Mouse (Mus musculus) bone marrow macrophage, adult 2 months (primary cell): ENCODE data around the gene Gusb. TPM values are rescaled to one million over a fixed set of nuclear protein-coding genes. Genes with fewer than 3 reads are reported as not detected.

Experiments used
- H3K27ac ChIP-seq: 2 replicates; pipeline ENCODE4 v1.5.1; 2012; ENCODE audit warnings: low read depth, low read length; ENCODE audit not compliant: insufficient read depth
- H3K4me1 ChIP-seq: 2 replicates; pipeline ENCODE4 v1.6.1; 2012; ENCODE audit warnings: low read length; ENCODE audit not compliant: control insufficient read depth, insufficient read depth
- H3K4me3 ChIP-seq: 2 replicates; pipeline ENCODE4 v1.5.1; 2012; ENCODE audit warnings: mild to moderate bottlenecking, low read length, moderate library complexity; ENCODE audit not compliant: insufficient read depth
- CTCF ChIP-seq: IDR thresholded peaks from 2 replicates; pipeline ENCODE4 v1.5.1; 2012; ENCODE audit warnings: low read depth, mild to moderate bottlenecking, low read length, moderate library complexity
- POLR2A ChIP-seq: IDR thresholded peaks from 2 replicates; pipeline ENCODE4 v1.6.1; 2012; ENCODE audit warnings: mild to moderate bottlenecking, low read depth, low read length, borderline replicate concordance
- polyA plus RNA-seq: library from polyadenylated mRNA; stranded (reverse); fragments of >200 nt; gene quantifications from 2 replicates; pipeline ENCODE4 v1.2.4, GENCODE M21; 2012; ENCODE audit not compliant: missing spikeins, insufficient read depth, insufficient read length

Gusb gene
- polyA plus RNA-seq, 1 experiment: 349 TPM

DNA sequence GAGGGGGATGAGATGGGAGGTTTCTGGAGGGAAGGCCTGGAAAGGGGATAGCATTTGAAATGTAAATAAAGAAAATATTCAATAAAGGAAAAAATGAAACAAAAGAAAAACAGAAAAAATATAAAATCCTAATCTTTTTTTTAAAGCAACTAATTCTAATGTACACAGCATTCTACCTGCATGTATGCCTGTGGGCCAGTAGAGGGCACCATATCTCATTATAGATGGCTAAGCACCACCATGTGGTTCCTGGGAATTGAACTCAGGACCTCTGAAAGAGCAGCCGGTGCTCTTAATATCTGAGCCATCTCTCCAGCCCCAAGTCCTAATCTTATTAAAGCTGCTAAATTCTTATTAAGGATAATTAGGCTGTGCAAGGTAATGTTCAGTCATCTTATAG lies 4.5 kb upstream of the Gusb start:
- TF ChIP-seq CTCF: no peak
- TF ChIP-seq POLR2A: no peak

DNA sequence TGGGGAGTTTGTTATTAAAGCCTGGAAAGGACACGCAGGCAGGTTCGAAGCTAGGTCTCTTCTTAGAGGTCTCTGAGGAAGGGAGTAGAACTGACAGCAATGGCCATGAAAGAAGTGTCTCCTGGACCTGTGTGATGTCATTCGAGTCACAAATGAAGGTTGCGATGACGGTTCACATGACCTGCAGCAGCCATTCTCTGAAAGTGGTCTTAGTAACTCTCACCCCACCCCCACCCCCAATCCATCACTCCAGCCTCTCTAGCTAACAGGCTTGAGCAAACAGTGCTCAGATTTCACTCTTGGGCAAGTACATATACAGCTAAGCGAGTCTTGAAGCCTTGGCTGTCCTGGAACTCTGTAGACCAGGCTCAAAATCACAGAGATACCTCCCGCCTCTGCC lies 380 bp upstream of the Gusb start:
- no peak overlapping the region for H3K4me3 ChIP-seq
- peak overlapping the region; percentile 91 for H3K27ac ChIP-seq
- TF ChIP-seq POLR2A: no peak
- no peak for TF ChIP-seq CTCF
- peaks cover 25% of the 10 kb centered on the region for H3K4me1 ChIP-seq

More for the DNA sequence above, 4.5 kb upstream of the Gusb start:
- Histone ChIP-seq H3K4me3 (no peak overlapping the region), H3K27ac (no peak overlapping the region), H3K4me1 (peaks cover 10% of the 10 kb centered on the region)

DNA sequence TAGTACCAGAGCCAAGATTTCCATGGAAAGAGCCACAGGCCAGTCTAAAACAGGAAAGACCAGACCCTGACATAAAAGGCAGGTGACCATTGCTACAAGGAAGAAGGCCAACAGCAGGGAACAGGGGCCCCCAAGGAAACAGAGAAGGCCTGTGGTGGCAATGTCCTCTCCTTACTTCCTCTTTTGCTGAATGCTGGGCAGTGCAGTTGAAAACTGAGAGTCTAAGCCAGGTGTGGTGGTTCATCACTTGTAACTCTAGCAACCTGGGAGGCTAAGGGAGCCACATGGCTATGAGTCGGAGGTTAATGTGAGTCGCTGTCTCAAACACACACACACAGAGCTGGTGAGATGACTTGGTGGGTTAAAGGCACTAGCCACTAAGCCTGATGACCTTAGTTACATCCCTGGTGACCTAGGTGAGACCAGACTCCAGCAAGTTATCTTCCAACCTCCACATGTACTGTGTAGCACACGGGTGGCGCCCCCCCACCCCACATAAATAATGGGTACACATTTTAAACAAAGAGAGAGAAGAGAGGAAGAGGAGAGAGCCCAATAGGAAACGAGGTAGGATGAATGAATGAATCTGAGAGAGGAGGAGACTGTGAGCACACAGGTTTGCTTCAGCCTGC lies 1.4 kb downstream of the Gusb start:
- peak overlapping the region; percentile 85 for H3K27ac ChIP-seq
- peaks cover 25% of the 10 kb centered on the region for H3K4me1 ChIP-seq
- peak overlapping the region; percentile 73 for H3K4me3 ChIP-seq
- no peak for TF ChIP-seq POLR2A

DNA sequence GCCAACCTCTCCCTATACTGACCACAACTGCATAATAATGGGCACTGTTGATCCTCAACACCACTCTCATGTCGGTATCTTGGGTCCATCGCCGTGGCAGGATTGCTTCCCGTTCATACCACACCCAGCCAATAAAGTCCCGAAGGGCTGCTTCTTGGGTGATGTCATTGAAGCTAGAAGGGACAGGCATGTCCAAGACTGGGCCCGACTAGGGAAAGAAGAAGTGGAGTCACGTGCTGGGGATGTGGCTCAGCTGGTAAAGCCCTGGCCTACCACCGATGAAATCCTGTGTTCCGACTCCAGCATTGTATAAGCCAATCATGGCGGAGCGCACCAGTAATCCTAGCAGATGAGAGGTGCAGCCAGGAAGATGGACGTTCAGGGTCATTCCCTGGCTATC lies 2.1 kb downstream of the Gusb start:
- TF ChIP-seq POLR2A (no peak), CTCF (no peak)
- peak overlapping the region; percentile 85 for H3K27ac ChIP-seq
- peak overlapping the region; percentile 73 for H3K4me3 ChIP-seq
- H3K4me1 ChIP-seq: peaks cover 31% of the 10 kb centered on the region

DNA sequence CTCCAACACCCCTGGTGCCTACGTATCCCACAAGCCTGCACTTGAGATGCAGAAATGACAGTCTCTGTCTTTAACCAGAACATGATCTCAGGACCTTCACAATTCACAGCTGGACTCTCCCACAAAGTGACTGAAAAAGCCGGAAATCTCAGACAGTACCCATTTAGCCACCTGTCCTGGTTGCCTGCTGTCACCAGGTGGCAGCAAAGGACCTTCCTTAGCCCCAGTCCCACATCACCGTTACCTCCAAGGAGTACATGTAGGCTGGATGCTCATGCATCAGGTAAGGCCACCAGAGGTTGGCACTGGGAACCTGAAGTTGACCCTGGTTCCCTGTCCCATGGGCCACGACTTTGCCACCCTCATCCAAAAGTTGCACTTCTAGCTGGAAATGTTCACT lies 3.8 kb downstream of the Gusb start:
- Histone ChIP-seq H3K27ac (no peak overlapping the region), H3K4me3 (no peak overlapping the region), H3K4me1 (peaks cover 42% of the 10 kb centered on the region)
- TF ChIP-seq POLR2A (no peak), CTCF (peak; percentile 34; the same call in 1 of the 2 replicates)

DNA sequence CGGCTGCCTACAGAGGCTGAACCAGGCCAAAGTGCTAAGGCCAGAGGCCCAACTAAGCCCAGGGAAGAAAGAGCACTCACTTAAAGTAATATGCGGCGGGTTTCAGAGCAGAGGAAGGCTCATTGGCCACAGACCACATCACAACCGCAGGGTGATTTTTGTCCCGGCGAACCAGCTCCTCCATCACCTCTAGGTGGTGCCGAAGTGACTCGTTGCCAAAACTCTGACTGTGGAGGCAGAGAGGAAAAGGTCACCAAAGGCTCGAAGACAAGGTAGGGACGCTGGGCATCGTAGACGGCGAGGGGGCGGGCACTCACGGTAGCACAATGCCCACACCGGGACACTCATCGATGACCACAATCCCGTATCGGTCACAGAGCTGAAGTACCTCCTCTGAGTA lies 5.1 kb downstream of the Gusb start:
- no peak overlapping the region for H3K27ac ChIP-seq
- H3K4me3 ChIP-seq: no peak overlapping the region
- peaks cover 31% of the 10 kb centered on the region for H3K4me1 ChIP-seq
- no peak for TF ChIP-seq POLR2A
- no peak for TF ChIP-seq CTCF

DNA sequence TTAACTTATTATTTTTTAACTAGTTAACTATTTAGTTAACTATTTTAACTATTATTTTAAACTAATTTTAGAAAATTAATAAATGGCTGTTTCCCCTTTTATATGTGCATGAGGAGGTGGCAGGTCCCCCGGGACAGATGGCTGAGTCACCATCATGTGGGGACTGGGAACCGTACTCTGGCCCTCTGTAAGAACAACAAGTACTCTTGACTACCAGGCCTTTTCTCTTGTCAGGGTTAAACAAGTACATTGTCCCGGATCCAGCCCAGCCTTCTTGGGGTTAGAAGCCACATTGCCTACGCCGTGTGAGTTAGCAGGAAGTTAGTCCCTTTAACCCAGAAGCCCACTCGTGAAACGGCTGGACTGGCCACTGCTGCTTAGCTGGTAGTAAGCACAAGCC lies 7.9 kb downstream of the Gusb start:
- TF ChIP-seq CTCF: no peak
- no peak for TF ChIP-seq POLR2A
- H3K4me1 ChIP-seq: peaks cover 26% of the 10 kb centered on the region
- H3K27ac ChIP-seq: peak overlapping the region; percentile 65
- no peak overlapping the region for H3K4me3 ChIP-seq

DNA sequence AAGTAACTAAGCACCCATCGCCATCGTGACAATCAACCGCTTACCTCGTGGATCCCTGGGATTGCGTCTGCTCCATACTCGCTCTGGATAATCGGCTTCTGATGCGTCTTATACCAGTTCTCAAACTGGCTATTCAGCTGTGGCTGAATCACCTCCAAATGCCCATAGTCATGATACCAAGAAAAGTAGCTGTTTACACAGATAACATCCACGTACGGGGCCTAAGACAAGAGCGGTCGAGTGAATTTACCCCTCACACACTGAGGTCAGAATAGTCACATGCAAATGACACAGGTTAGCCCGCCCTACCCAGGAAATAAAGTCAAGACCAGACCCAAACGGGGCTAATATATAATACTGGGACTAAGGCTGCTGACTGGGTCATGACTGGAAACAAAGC lies 9.5 kb downstream of the Gusb start:
- Histone ChIP-seq H3K27ac (no peak overlapping the region), H3K4me1 (peaks cover 17% of the 10 kb centered on the region), H3K4me3 (no peak overlapping the region)
- no peak for TF ChIP-seq CTCF
- no peak for TF ChIP-seq POLR2A

DNA sequence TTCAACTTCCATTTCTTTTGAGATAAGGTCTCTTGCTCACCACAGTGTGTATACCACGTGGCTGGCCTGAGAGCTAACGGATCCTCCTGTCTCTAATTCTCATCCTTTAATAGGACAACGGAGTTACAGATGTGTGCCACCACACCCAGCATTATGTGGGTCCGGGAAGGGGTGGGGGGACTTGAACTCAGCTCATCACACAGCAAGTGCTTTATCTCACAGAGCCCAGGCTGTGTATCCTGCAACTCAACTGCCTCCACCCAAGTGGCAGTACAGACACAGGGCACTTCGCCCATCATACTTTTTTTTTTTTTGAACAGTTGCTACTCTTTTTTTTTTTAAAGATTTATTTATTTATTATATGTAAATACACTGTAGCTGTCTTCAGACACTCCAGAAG lies 11.0 kb downstream of the Gusb start:
- TF ChIP-seq POLR2A (no peak), CTCF (no peak)
- no peak overlapping the region for H3K4me3 ChIP-seq
- peaks cover 17% of the 10 kb centered on the region for H3K4me1 ChIP-seq
- H3K27ac ChIP-seq: no peak overlapping the region

DNA sequence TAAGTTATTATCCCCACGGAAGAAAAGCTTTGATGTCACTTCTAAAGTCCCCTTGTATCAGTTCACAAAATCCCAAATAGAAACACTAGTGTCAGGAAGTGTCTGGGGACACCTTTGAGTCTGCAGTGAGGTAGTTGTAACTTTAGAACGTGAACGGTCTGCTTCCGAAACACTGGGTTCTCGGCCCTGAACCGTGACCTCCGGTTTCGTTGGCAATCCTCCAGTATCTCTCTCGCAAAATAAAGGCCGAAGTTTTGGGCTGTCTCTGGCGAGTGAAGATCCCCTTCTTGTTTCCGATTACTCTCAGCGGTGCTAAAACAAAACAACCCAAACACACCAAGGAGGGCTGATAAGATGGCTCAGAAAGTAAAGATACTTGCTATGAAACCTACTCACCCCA lies 13.5 kb downstream of the Gusb start:
- H3K4me1 ChIP-seq: peaks cover under 1% of the 10 kb centered on the region
- H3K4me3 ChIP-seq: no peak overlapping the region
- TF ChIP-seq CTCF (no peak), POLR2A (no peak)
- H3K27ac ChIP-seq: no peak overlapping the region

DNA sequence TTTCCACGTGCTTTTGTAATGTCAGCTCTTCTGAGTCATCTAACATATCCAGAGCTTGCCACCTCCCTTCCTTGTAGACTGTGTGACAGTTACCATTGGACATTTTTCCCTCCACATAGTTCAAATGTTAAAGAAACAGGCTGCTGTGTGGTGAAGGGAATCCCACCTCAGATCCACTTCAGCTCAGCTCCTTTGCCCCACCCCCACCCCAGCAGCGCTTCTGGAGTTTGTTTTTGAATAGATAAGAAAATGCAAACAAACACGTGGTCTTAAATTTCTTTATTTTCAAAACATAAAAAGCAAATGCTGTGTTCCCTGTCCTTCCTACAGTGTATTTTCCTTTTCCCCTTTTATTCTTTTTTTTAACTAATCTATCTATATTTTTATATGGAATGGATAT lies 22.6 kb downstream of the Gusb start:
- TF ChIP-seq POLR2A: no peak
- no peak for TF ChIP-seq CTCF
- Histone ChIP-seq H3K27ac (no peak overlapping the region), H3K4me3 (no peak overlapping the region), H3K4me1 (peaks cover 14% of the 10 kb centered on the region)
